Mouse (Mus musculus) C2C12 (cell line): ENCODE measurements around the gene Rab5c.

Experiments
- CEBPB ChIP-seq: IDR thresholded peaks from one replicate; pipeline ENCODE4 v1.6.1; 2011; ENCODE audit warnings: low read depth, mild to moderate bottlenecking, control low read depth, moderate library complexity
- CTCF ChIP-seq: IDR thresholded peaks from one replicate; pipeline ENCODE4 v1.5.1; 2011; ENCODE audit not compliant: control insufficient read depth, insufficient read depth, insufficient read length
- FOSL1 ChIP-seq: IDR thresholded peaks from one replicate; pipeline ENCODE4 v1.8.0; 2011; ENCODE audit warnings: mild to moderate bottlenecking, low read length; ENCODE audit not compliant: poor library complexity, insufficient read depth, severe bottlenecking
- MAX ChIP-seq: IDR thresholded peaks from one replicate; pipeline ENCODE4 v1.6.1; 2011; ENCODE audit warnings: mild to moderate bottlenecking, control low read depth
- MYOD1 ChIP-seq: IDR thresholded peaks from one replicate; pipeline ENCODE4 v1.6.1; 2011; ENCODE audit warnings: low read depth; ENCODE audit not compliant: control insufficient read depth, insufficient read length
- MYOG ChIP-seq: IDR thresholded peaks from one replicate; pipeline ENCODE4 v1.6.1; 2011; ENCODE audit not compliant: control insufficient read depth, insufficient read length; ENCODE audit errors: extremely low read depth

GRCm38 (mm10) chr11:100710977-100711376 is 27.0 kb downstream of the Rab5c start:
- TF ChIP-seq CTCF (no peak), FOSL1 (no peak), CEBPB (no peak), MYOG (no peak), MAX (no peak), MYOD1 (no peak)
